In the genomic region with DNA sequence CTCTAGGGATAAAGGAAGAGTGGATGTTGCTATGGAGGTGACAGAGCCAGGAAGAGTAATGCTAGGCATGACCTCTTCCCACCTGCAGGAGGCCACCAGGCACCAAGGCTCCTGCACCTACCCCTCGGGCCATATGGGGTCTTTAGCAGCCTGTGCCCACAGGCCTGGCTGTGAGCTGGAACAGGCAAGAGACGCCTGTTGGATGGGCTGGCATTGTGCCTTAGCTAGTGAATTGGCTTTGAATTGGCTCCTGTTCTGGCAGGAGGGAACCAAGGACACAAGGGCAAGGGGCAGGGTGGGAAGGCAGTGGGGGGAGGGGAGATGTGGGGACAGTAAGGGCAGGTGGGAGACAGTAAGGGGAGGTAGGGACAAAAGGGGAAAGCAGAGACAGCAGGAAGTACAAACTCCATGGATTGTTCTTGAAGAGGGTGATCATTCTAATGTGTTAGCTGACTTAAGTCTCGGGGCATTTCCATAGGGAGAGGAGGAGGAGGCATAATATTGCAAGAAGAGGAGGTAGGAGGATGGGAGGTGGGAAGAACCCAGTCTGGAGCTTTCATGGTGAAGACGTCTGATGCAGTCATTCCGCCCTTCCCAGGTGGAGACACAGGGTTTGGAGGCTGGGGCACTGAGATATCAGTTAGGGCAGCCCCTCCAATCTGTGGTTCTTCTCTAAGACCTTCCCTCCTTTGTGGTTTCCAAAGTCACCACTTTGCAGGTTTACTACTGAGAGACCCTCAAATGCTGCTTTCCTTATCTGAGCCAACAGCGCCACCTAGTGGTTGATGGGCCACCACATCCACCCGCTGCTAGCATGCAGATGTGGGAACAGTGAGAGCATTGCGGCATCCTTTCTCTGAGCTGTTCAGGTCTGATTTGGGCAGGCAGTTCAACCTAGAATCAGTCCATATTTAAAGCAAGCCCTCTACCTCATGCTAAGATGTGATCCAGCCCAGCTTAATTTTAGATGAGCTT, we compare ENCODE assay signal across 8 mouse cellular contexts.
DNase-seq lines count a peak whose midpoint lies in the region; ATAC-seq and TF ChIP-seq lines count a peak whose summit lies in the region.

No protein-coding gene starts in this region.

- TF ChIP-seq POLR2A in thymus, adult 2 months (IDR thresholded peaks at IDR 0.05; ENCODE audit: control insufficient read depth, extremely low read depth, insufficient read depth, low read length, poor library complexity) = no peak

- no peaks in the 10 kb centered on the region for H3K79me2 ChIP-seq in C2C12 (ENCODE audit: control insufficient read depth, insufficient read depth)

- no peaks in the 10 kb centered on the region for H3K79me3 ChIP-seq in C2C12 (ENCODE audit: low read depth)

- TF ChIP-seq EP300 in heart, postnatal 0 days (IDR thresholded peaks at IDR 0.05; ENCODE audit: low read depth) = no peak

- no peak for ATAC-seq in heart, postnatal 0 days (ENCODE audit: insufficient read depth, low read depth)
- no peak for ATAC-seq in liver, embryonic 13.5 days (ENCODE audit: low read depth)
- ATAC-seq in neural tube, embryonic 14.5 days (ENCODE audit: low read depth) = peak; percentile 89

- 26% methylated on average over 8 of the region's 8 CpGs for WGBS in heart, postnatal 0 days
- 27% methylated on average over 8 of the region's 8 CpGs for WGBS in liver, embryonic 13.5 days (ENCODE audit: insufficient replicate concordance)
- WGBS in neural tube, embryonic 14.5 days = 18% methylated on average over 8 of the region's 8 CpGs
- WGBS in thymus, adult 2 months = 42% methylated on average over 8 of the region's 8 CpGs

- no peaks in the 10 kb centered on the region for H3K4me1 ChIP-seq in heart, postnatal 0 days (ENCODE audit: control insufficient read depth, insufficient read depth)
- no peaks in the 10 kb centered on the region for H3K4me1 ChIP-seq in liver, embryonic 13.5 days (replicated peaks)
- H3K4me1 ChIP-seq in neural tube, embryonic 14.5 days (ENCODE audit: control insufficient read depth, insufficient read depth, low read length) = peaks cover 5% of the 10 kb centered on the region; the same call in 1 of the 2 replicates
- H3K4me1 ChIP-seq in thymus, adult 2 months (replicated peaks; ENCODE audit: control insufficient read depth, insufficient read depth, low read length) = no peaks in the 10 kb centered on the region

- no peak overlapping the region for H3K27ac ChIP-seq in heart, postnatal 0 days (ENCODE audit: low read depth)
- no peak overlapping the region for H3K27ac ChIP-seq in liver, embryonic 13.5 days
- H3K27ac ChIP-seq in neural tube, embryonic 14.5 days (ENCODE audit: low read depth, low read length) = peak overlapping the region; percentile 39; the same call in 1 of the 2 replicates
- no peak overlapping the region for H3K27ac ChIP-seq in thymus, adult 2 months (ENCODE audit: control insufficient read depth, insufficient read depth, low read length)

- no peak overlapping the region for H3K4me2 ChIP-seq in heart, postnatal 0 days (ENCODE audit: low read depth, low read length)
- no peak overlapping the region for H3K4me2 ChIP-seq in liver, embryonic 13.5 days
- H3K4me2 ChIP-seq in neural tube, embryonic 14.5 days (ENCODE audit: low read depth, low read length) = no peak overlapping the region

- no peak overlapping the region for H3K4me3 ChIP-seq in C2C12 (ENCODE audit: insufficient read depth, poor library complexity, severe bottlenecking)
- no peak overlapping the region for H3K4me3 ChIP-seq in heart, postnatal 0 days (ENCODE audit: low read depth, low read length)
- H3K4me3 ChIP-seq in liver, embryonic 13.5 days (replicated peaks) = no peak overlapping the region
- H3K4me3 ChIP-seq in neural tube, embryonic 14.5 days (ENCODE audit: low read depth, low read length) = no peak overlapping the region
- no peak overlapping the region for H3K4me3 ChIP-seq in thymus, adult 2 months (ENCODE audit: control insufficient read depth, insufficient read depth, low read length)

- no peak overlapping the region for H3ac ChIP-seq in C2C12 (ENCODE audit: control insufficient read depth, insufficient read length, low read depth)

- no peak overlapping the region for H3K9ac ChIP-seq in heart, postnatal 0 days (replicated peaks; ENCODE audit: low read depth, low read length)
- no peak overlapping the region for H3K9ac ChIP-seq in liver, embryonic 13.5 days
- H3K9ac ChIP-seq in neural tube, embryonic 14.5 days (replicated peaks; ENCODE audit: low read depth, low read length) = peak overlapping the region; percentile 22; the same call in 1 of the 2 replicates

- no peaks in the 10 kb centered on the region for H3K36me3 ChIP-seq in C2C12 (ENCODE audit: control insufficient read depth, insufficient read depth)
- no peaks in the 10 kb centered on the region for H3K36me3 ChIP-seq in heart, postnatal 0 days (replicated peaks; ENCODE audit: control insufficient read depth, insufficient read depth, low read length)
- no peaks in the 10 kb centered on the region for H3K36me3 ChIP-seq in liver, embryonic 13.5 days
- H3K36me3 ChIP-seq in neural tube, embryonic 14.5 days (ENCODE audit: control insufficient read depth, insufficient read depth, low read length) = no peaks in the 10 kb centered on the region
- no peaks in the 10 kb centered on the region for H3K36me3 ChIP-seq in thymus, adult 2 months (ENCODE audit: control insufficient read depth, insufficient read depth, low read length)

- TF ChIP-seq CTCF in C2C12 (IDR thresholded peaks at IDR 0.05; ENCODE audit: control insufficient read depth, insufficient read depth, insufficient read length) = peak; percentile 85
- TF ChIP-seq CTCF in heart, postnatal 0 days (IDR thresholded peaks at IDR 0.05; ENCODE audit: low read depth) = peak; percentile 94
- peak; percentile 78; the same call in 1 of the 2 replicates for TF ChIP-seq CTCF in thymus, adult 2 months (IDR thresholded peaks at IDR 0.05; ENCODE audit: borderline replicate concordance, control insufficient read depth, extremely low read depth, insufficient read depth, low read length, poor library complexity)

- DNase-seq in adrenal gland, adult 8-10 months = peak; percentile 19
- peak; percentile 94 for DNase-seq in embryo, embryonic 10.5 days (ENCODE audit: low spot score)
- DNase-seq in heart, postnatal 0 days (ENCODE audit: low spot score) = peak; percentile 25
- peak; percentile 50 to 81 for DNase-seq in kidney, postnatal 25 days
- peak; percentile 10 for DNase-seq in liver, embryonic 13.5 days
- DNase-seq in thymus, adult 2 months = peak; percentile 75

- H3K9me3 ChIP-seq in heart, postnatal 0 days (replicated peaks; ENCODE audit: control insufficient read depth, low read length) = no peaks in the 10 kb centered on the region
- no peaks in the 10 kb centered on the region for H3K9me3 ChIP-seq in liver, embryonic 13.5 days (replicated peaks)
- no peaks in the 10 kb centered on the region for H3K9me3 ChIP-seq in neural tube, embryonic 14.5 days (ENCODE audit: control insufficient read depth, low read length)

- peaks cover 12% of the 10 kb centered on the region for H3K27me3 ChIP-seq in C2C12 (ENCODE audit: control insufficient read depth, insufficient read depth, insufficient read length)
- H3K27me3 ChIP-seq in heart, postnatal 0 days (ENCODE audit: control insufficient read depth, insufficient read depth, low read length) = 0 out of 2 replicates have a peak, but pooled peaks cover 3% of the 10 kb centered on the region
- no peaks in the 10 kb centered on the region for H3K27me3 ChIP-seq in liver, embryonic 13.5 days
- no peaks in the 10 kb centered on the region for H3K27me3 ChIP-seq in neural tube, embryonic 14.5 days (ENCODE audit: control insufficient read depth, insufficient read depth, low read length)
- no peaks in the 10 kb centered on the region for H3K27me3 ChIP-seq in thymus, adult 2 months (ENCODE audit: control insufficient read depth, insufficient read depth, low read length)

TF ChIP-seq in C2C12, 6 proteins besides CTCF, POLR2A, EP300 and RAD21:
- TF ChIP-seq MYOG (IDR thresholded peaks at IDR 0.05; ENCODE audit: control insufficient read depth, extremely low read depth, insufficient read length) (no peak), CEBPB (IDR thresholded peaks at IDR 0.05; ENCODE audit: low read depth) (no peak), MAX (IDR thresholded peaks at IDR 0.05) (no peak), USF1 (IDR thresholded peaks at IDR 0.05; ENCODE audit: low read depth) (no peak), MYOD1 (IDR thresholded peaks at IDR 0.05; ENCODE audit: control insufficient read depth, insufficient read length, low read depth) (no peak), FOSL1 (IDR thresholded peaks at IDR 0.05; ENCODE audit: insufficient read depth, low read length, poor library complexity, severe bottlenecking) (no peak)

Comparison
In these comparisons a context has a peak if more than half of its experiments do, and no peak if none do; other contexts are left out.
1. DNase-seq: peak in every context shown above with its lines; median percentile 94 in embryo, embryonic 10.5 days; 75 in thymus, adult 2 months; 66 in kidney, postnatal 25 days; 25 in heart, postnatal 0 days; 19 in adrenal gland, adult 8-10 months; 10 in liver, embryonic 13.5 days.